Mouse (Mus musculus) heart, adult 9 months (tissue): ENCODE data around the gene Fam166b.

Experiments
- DNase-seq, 2 experiments: peaks; one replicate each; pipeline ENCODE4 v3.0.0; 2022; ENCODE audit warnings: low spot score in 2 of 2

Gene Fam166b

GRCm38 (mm10) chr4:43404697-43405096, 24.2 kb downstream of the Fam166b start:
- DNase-seq = no peak

- peak in 1 of 2 experiments; percentile 73 for DNase-seq
Observed at GRCm38 (mm10) chr4:43402212-43402611, 26.7 kb downstream of the Fam166b start.

GRCm38 (mm10) chr4:43401486-43401885, 27.4 kb downstream of the Fam166b start:
- no peak for DNase-seq

GRCm38 (mm10) chr4:43400976-43401375, 28.0 kb downstream of the Fam166b start:
- DNase-seq = no peak

- peak; percentile 80 to 82 for DNase-seq
Observed at GRCm38 (mm10) chr4:43399391-43400131, 29.4 kb downstream of the Fam166b start.

GRCm38 (mm10) chr4:43398829-43399331, 30.1 kb downstream of the Fam166b start:
- DNase-seq = peak in 1 of 2 experiments; percentile 56

GRCm38 (mm10) chr4:43398014-43398413, 30.9 kb downstream of the Fam166b start:
- DNase-seq = no peak

- no peak for DNase-seq
Observed at GRCm38 (mm10) chr4:43396381-43396780, 32.6 kb downstream of the Fam166b start.

- no peak for DNase-seq
Observed at GRCm38 (mm10) chr4:43395836-43396235, 33.1 kb downstream of the Fam166b start.

- no peak for DNase-seq
Observed at GRCm38 (mm10) chr4:43395147-43395546, 33.8 kb downstream of the Fam166b start.

GRCm38 (mm10) chr4:43394345-43394891, 34.5 kb downstream of the Fam166b start:
- peak; percentile 91 to 95 for DNase-seq

- no peak for DNase-seq
Observed at GRCm38 (mm10) chr4:43391521-43392050, 37.3 kb downstream of the Fam166b start.

GRCm38 (mm10) chr4:43389845-43390440, 39.0 kb downstream of the Fam166b start:
- DNase-seq = peak; percentile 63

GRCm38 (mm10) chr4:43389390-43389789, 39.5 kb downstream of the Fam166b start:
- no peak for DNase-seq

GRCm38 (mm10) chr4:43386932-43387331, 42.0 kb downstream of the Fam166b start:
- no peak for DNase-seq

- no peak for DNase-seq
Observed at GRCm38 (mm10) chr4:43384541-43384940, 44.4 kb downstream of the Fam166b start.

GRCm38 (mm10) chr4:43384083-43384460, 44.9 kb downstream of the Fam166b start:
- DNase-seq = peak in 1 of 2 experiments; percentile 55

- DNase-seq = peak; percentile 59
Observed at GRCm38 (mm10) chr4:43383246-43384082, 45.5 kb downstream of the Fam166b start.

GRCm38 (mm10) chr4:43382155-43383020, 46.5 kb downstream of the Fam166b start:
- DNase-seq = no peak

- peak; percentile 91 to 92 for DNase-seq
Observed at GRCm38 (mm10) chr4:43381408-43382154, 47.4 kb downstream of the Fam166b start, which contains the start of gene Rusc2. TSS of gene Rusc2 (plus strand) at chr4:43381979.
